ENCODE assay signal across 20 mouse cellular contexts in genomic region chr12:72041238-72041637, GRCm38 (mm10). TPM values are rescaled to one million over a fixed set of nuclear protein-coding genes. Genes with fewer than 3 reads are reported as not detected.
DNase-seq lines count a peak whose midpoint lies in the region; TF ChIP-seq lines count a peak whose summit lies in the region.
"Had no signal": no experiment of that assay in that cellular context is flagged by ENCODE, and none has a peak within 500 bp of the region (broad histone marks: within the 10 kb centered on the region; RNA-seq: fewer than 3 reads in every experiment).

No protein-coding gene starts in this region.

- 94% methylated on average over 3 of the region's 3 CpGs for WGBS in heart, embryonic 10.5 days
- 97% methylated on average over 3 of the region's 3 CpGs for WGBS in forebrain, embryonic 10.5 days

- H3K4me1 ChIP-seq in heart, embryonic 10.5 days, result peaks cover 25% of the 10 kb centered on the region
- H3K4me1 ChIP-seq in CH12.LX (ENCODE audit: control insufficient read depth in 1 of 2, insufficient read depth in 2 of 2) (peaks cover 15 to 34% of the 10 kb centered on the region in 2 experiments), MEL (ENCODE audit: control insufficient read depth in 1 of 2, insufficient read depth in 2 of 2, low read length in 2 of 2) (peaks cover 0 to 7% of the 10 kb centered on the region in 2 experiments; a peak in 2 of 4 replicates)
- H3K4me1 ChIP-seq in forebrain, embryonic 10.5 days, result peaks cover 7% of the 10 kb centered on the region

- H3K27ac ChIP-seq in heart, embryonic 10.5 days, result no peak overlapping the region
- H3K27ac ChIP-seq in CH12.LX (ENCODE audit: insufficient read depth, low read depth) (no peak overlapping the region), MEL (ENCODE audit: control insufficient read depth, low read depth, low read length) (no peak overlapping the region)
- H3K27ac ChIP-seq in forebrain, embryonic 10.5 days, result no peak overlapping the region

- TF ChIP-seq EP300 in CH12.LX (IDR thresholded peaks at IDR 0.05; ENCODE audit: low read length) (no peak), MEL (IDR thresholded peaks at IDR 0.05; ENCODE audit: low read depth in 1 of 2, low read length in 2 of 2) (no peak)

- TF ChIP-seq CTCF in CH12.LX (conservative IDR thresholded peaks at IDR 0.05 in 1 of 2, IDR thresholded peaks at IDR 0.05 in 1 of 2; ENCODE audit: low read depth in 2 of 2, low read length in 2 of 2) (no peak), MEL (IDR thresholded peaks at IDR 0.05 in 2 of 3, conservative IDR thresholded peaks at IDR 0.05 in 1 of 3; ENCODE audit: control insufficient read depth in 1 of 3, insufficient read depth in 1 of 3, low read depth in 2 of 3, low read length in 3 of 3, poor library complexity in 1 of 3, severe bottlenecking in 1 of 3) (no peak)

- no peaks in the 10 kb centered on the region for H3K9me3 ChIP-seq in heart, embryonic 10.5 days
- no peaks in the 10 kb centered on the region for H3K9me3 ChIP-seq in CH12.LX (replicated peaks; ENCODE audit: low read length)
- H3K9me3 ChIP-seq in MEL (replicated peaks; ENCODE audit: insufficient read depth, low read length), result no peaks in the 10 kb centered on the region
- H3K9me3 ChIP-seq in forebrain, embryonic 10.5 days, result no peaks in the 10 kb centered on the region; the same call in 1 of the 2 replicates
- H3K9me3 ChIP-seq: G1E had no signal

- H3K4me3 ChIP-seq in heart, embryonic 10.5 days, result no peak overlapping the region
- no peak overlapping the region for H3K4me3 ChIP-seq in CH12.LX (replicated peaks in 1 of 3; ENCODE audit: low read depth in 2 of 3, low read length in 2 of 3, poor library complexity in 1 of 3)
- H3K4me3 ChIP-seq in MEL (ENCODE audit: control insufficient read depth in 1 of 2, insufficient read depth in 1 of 2, low read depth in 2 of 2, low read length in 2 of 2), result no peak overlapping the region
- no peak overlapping the region for H3K4me3 ChIP-seq in forebrain, embryonic 10.5 days

- peak; percentile 17 for DNase-seq in heart, embryonic 10.5 days (ENCODE audit: low spot score)
- DNase-seq in heart, adult 8-10 months (ENCODE audit: low spot score), result no peak
- DNase-seq in CH12.LX (ENCODE audit: extremely low read depth) (no peak), MEL (ENCODE audit: low read depth, low spot score) (no peak)
- no peak for DNase-seq in kidney, adult 11 months
- no peak for DNase-seq in forebrain, embryonic 10.5 days (ENCODE audit: extremely low spot score, low spot score)
- DNase-seq: adrenal gland, adult 2 months; adrenal gland, adult 8-10 months; adrenal gland, postnatal 10 days; adrenal gland, postnatal 14 days; adrenal gland, postnatal 25 days; adrenal gland, postnatal 36 days; B cell, adult 2 months; cerebellum, adult 11 months; cerebellum, adult 11-12 months; cerebellum, adult 18-20 months; cerebellum, adult 2 months; cerebellum, adult 8-10 months had no signal

- TF ChIP-seq RAD21 in CH12.LX (IDR thresholded peaks at IDR 0.05; ENCODE audit: low read depth, low read length), result no peak
- TF ChIP-seq RAD21 in MEL (IDR thresholded peaks at IDR 0.05; ENCODE audit: low read depth, low read length), result no peak; the same call in 1 of the 2 replicates

- no peaks in the 10 kb centered on the region for H3K79me2 ChIP-seq in CH12.LX (replicated peaks; ENCODE audit: control insufficient read depth, extremely low read depth, insufficient read depth, poor library complexity, severe bottlenecking)
- H3K79me2 ChIP-seq in MEL (ENCODE audit: control insufficient read depth, insufficient read depth, low read length, poor library complexity), result no peaks in the 10 kb centered on the region

- no peaks in the 10 kb centered on the region for H3K27me3 ChIP-seq in heart, embryonic 10.5 days (ENCODE audit: insufficient read depth, poor library complexity, severe bottlenecking)
- H3K27me3 ChIP-seq in CH12.LX (replicated peaks) (no peaks in the 10 kb centered on the region), MEL (ENCODE audit: control insufficient read depth in 1 of 2, insufficient read depth in 2 of 2, low read length in 2 of 2) (no peaks in the 10 kb centered on the region)
- no peaks in the 10 kb centered on the region for H3K27me3 ChIP-seq in forebrain, embryonic 10.5 days (ENCODE audit: poor library complexity, severe bottlenecking)

- H3K4me2 ChIP-seq in CH12.LX (ENCODE audit: insufficient read depth, low read depth, poor library complexity, severe bottlenecking), result no peak overlapping the region

- in situ Hi-C loops in CH12.LX (cut with MboI; ENCODE audit: low pct_ligation_motif_present, low pct_unique_long_range_greater_than_20kb, low sequenced_read_pairs), result no loop called here

- dilution Hi-C loops in CH12.LX (cut with MboI; ENCODE audit: extremely low pct_ligation_motif_present, extremely low pct_unique_long_range_greater_than_20kb, low sequenced_read_pairs), result no loop called here

- no peak for TF ChIP-seq POLR2A in CH12.LX (IDR thresholded peaks at IDR 0.05; ENCODE audit: low read depth, low read length)
- no peak for TF ChIP-seq POLR2A in MEL (IDR thresholded peaks at IDR 0.05; ENCODE audit: control insufficient read depth in 1 of 2, insufficient read depth in 1 of 2, low read depth in 1 of 2, low read length in 2 of 2, poor library complexity in 1 of 2)

- H3K36me3 ChIP-seq in heart, embryonic 10.5 days, result no peaks in the 10 kb centered on the region
- H3K36me3 ChIP-seq in CH12.LX (replicated peaks in 1 of 2; ENCODE audit: control insufficient read depth in 1 of 2, insufficient read depth in 1 of 2, low read length in 1 of 2) (no peaks in the 10 kb centered on the region), MEL (ENCODE audit: control insufficient read depth in 1 of 2, insufficient read depth in 2 of 2, low read length in 2 of 2) (peaks cover 0 to 9% of the 10 kb centered on the region in 2 experiments; a peak in 2 of 4 replicates)
- no peaks in the 10 kb centered on the region for H3K36me3 ChIP-seq in forebrain, embryonic 10.5 days (replicated peaks)
- H3K36me3 ChIP-seq: G1E had no signal

- H3K9ac ChIP-seq in CH12.LX (ENCODE audit: insufficient read depth, low read depth) (no peak overlapping the region), MEL (ENCODE audit: control insufficient read depth, low read depth, low read length, poor library complexity, severe bottlenecking) (no peak overlapping the region)

TF ChIP-seq in CH12.LX, 34 proteins besides CTCF, POLR2A, EP300 and RAD21:
- TF ChIP-seq PAX5 (IDR thresholded peaks at IDR 0.05; ENCODE audit: low read length), result no peak
- peak; percentile 82 for TF ChIP-seq ZNF384 (IDR thresholded peaks at IDR 0.05; ENCODE audit: low read depth, low read length)

TF ChIP-seq in MEL, 35 proteins besides CTCF, POLR2A, EP300 and RAD21:
- TF ChIP-seq HCFC1 (IDR thresholded peaks at IDR 0.05; ENCODE audit: low read depth, low read length), result no peak
- peak; percentile 73; the same call in 1 of the 2 replicates for TF ChIP-seq ZNF384 (IDR thresholded peaks at IDR 0.05; ENCODE audit: low read depth, low read length)

RNA-seq across cellular contexts. Expression of gene Gpr135, which starts 29.7 kb away (rescaled TPM):
- 0.32 and 0.41 TPM in 2 replicates for polyA plus RNA-seq in heart, embryonic 10.5 days (2016; fragmentation: Nextera tagmentation; extraction: Ambion mirVana)
- total RNA-seq in heart, adult 8-10 months (2022), result under 1 TPM; 0.26 to 0.41 (median 0.31) TPM
- total RNA-seq in CH12.LX (2012; rRNA removed) (not detected in 2 replicates), CH12.LX (2014; rRNA removed) (not detected in 2 replicates), MEL (2012; rRNA removed) (0.10 and 0.19 TPM in 2 replicates)
- polyA plus RNA-seq in CH12.LX (2012; ENCODE audit: insufficient read length, low read depth) (not detected in 2 replicates), MEL (2012; ENCODE audit: insufficient read depth in 1 of 2, insufficient read length in 2 of 2, low read depth in 1 of 2, low replicate concordance in 2 of 2, missing spikeins in 1 of 2) (under 1 TPM in 1 of 2 experiments, not detected in 1; 0.92 TPM)
- 0.32 and 0.57 TPM in 2 replicates for polyA plus RNA-seq in forebrain, embryonic 10.5 days (2016; fragmentation: Nextera tagmentation; extraction: Ambion mirVana)
- total RNA-seq: G1E had no signal
- polyA plus RNA-seq: activated CD4-positive, CD25-positive, alpha-beta regulatory T cell, adult 4 months; G1E had no signal

RNA-seq across cellular contexts. Expression of gene L3hypdh, which starts 44.0 kb away (rescaled TPM):
- polyA plus RNA-seq in heart, embryonic 10.5 days (2016; fragmentation: Nextera tagmentation; extraction: Ambion mirVana), result 13.6 and 15.1 TPM in 2 replicates
- 1 to 10 TPM; 4.9 to 9.1 (median 8.1) TPM for total RNA-seq in heart, adult 8-10 months (2022)
- total RNA-seq in CH12.LX (2012; rRNA removed) (not detected in 2 replicates), CH12.LX (2014; rRNA removed) (0.12 and 0.16 TPM in 2 replicates), MEL (2012; rRNA removed) (2.5 and 5.2 TPM in 2 replicates)
- polyA plus RNA-seq in CH12.LX (2012; ENCODE audit: insufficient read length, low read depth) (not detected in 2 replicates), MEL (2012; ENCODE audit: insufficient read depth in 1 of 2, insufficient read length in 2 of 2, low read depth in 1 of 2, low replicate concordance in 2 of 2, missing spikeins in 1 of 2) (1 to 10 TPM in 1 of 2 experiments, not detected in 1; 9.3 TPM)
- 7.0 and 7.2 TPM in 2 replicates for polyA plus RNA-seq in forebrain, embryonic 10.5 days (2016; fragmentation: Nextera tagmentation; extraction: Ambion mirVana)

RNA-seq across cellular contexts. Expression of gene Jkamp, which starts 44.2 kb away (rescaled TPM):
- polyA plus RNA-seq in heart, embryonic 10.5 days (2016; fragmentation: Nextera tagmentation; extraction: Ambion mirVana), result 65.2 and 70.7 TPM in 2 replicates
- total RNA-seq in heart, adult 8-10 months (2022), result 10 to 100 TPM; 21.1 to 24.8 (median 22.8) TPM
- total RNA-seq in CH12.LX (2012; rRNA removed), result 16.8 and 20.0 TPM in 2 replicates
- 28.9 and 35.0 TPM in 2 replicates for total RNA-seq in CH12.LX (2014; rRNA removed)
- polyA plus RNA-seq in CH12.LX (2012; ENCODE audit: insufficient read length, low read depth), result 21.6 and 27.5 TPM in 2 replicates
- 14.6 and 14.9 TPM in 2 replicates for total RNA-seq in MEL (2012; rRNA removed)
- 10 to 100 TPM in 1 of 2 experiments, not detected in 1; 25.0 TPM for polyA plus RNA-seq in MEL (2012; ENCODE audit: insufficient read depth in 1 of 2, insufficient read length in 2 of 2, low read depth in 1 of 2, low replicate concordance in 2 of 2, missing spikeins in 1 of 2)
- 71.9 and 73.2 TPM in 2 replicates for polyA plus RNA-seq in forebrain, embryonic 10.5 days (2016; fragmentation: Nextera tagmentation; extraction: Ambion mirVana)
